Mouse (Mus musculus) thymus, adult 2 months (tissue): ENCODE results near the gene Pxt1.

Experiments
- CTCF ChIP-seq: fragments of 200-500 bp; IDR thresholded peaks from 2 replicates; pipeline ENCODE4 v1.5.1; 2012; ENCODE audit warnings: mild to moderate bottlenecking, control low read depth, low read length, moderate library complexity, borderline replicate concordance; ENCODE audit not compliant: control insufficient read depth, poor library complexity, insufficient read depth; ENCODE audit errors: extremely low read depth
- POLR2A ChIP-seq: fragments of 200-500 bp; IDR thresholded peaks from 2 replicates; pipeline ENCODE4 v1.6.1; 2012; ENCODE audit warnings: mild to moderate bottlenecking, low read length, control low read depth, moderate library complexity; ENCODE audit not compliant: control insufficient read depth, poor library complexity, insufficient read depth; ENCODE audit errors: extremely low read depth

DNA sequence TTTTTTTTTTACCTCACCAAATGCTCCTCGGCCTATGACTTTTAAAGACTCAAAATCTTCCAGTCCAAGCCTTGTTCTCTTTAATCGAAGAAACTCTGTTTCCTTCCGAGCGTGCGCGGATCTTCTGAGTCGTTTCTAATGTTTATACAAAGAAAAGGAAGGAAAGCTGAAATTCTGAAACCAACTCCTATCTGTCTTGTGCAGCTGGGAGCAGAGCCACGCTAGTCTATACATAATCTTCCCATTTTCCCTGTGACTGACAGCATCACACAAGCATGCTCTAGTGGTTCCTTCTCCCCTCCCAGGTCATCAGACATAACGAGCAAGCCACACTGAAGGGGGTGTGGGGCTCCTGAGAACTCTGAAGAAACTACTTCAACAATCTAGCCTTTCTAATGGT lies 47.6 kb upstream of the Pxt1 start:
- TF ChIP-seq CTCF (no peak), POLR2A (no peak)
